Mouse (Mus musculus) G1E (cell line): ENCODE data around the gene 6430571L13Rik. TPM values are rescaled to one million over a fixed set of nuclear protein-coding genes. Genes with fewer than 3 reads are reported as not detected.

Experiments used
- ATAC-seq: 2 replicates; pipeline ENCODE4 v1.8.0; 2016; ENCODE audit warnings: mild to moderate bottlenecking; ENCODE audit not compliant: insufficient number of reproducible peaks, poor library complexity, low FRiP score, severe bottlenecking; ENCODE audit errors: extremely low read depth
- DNase-seq: peaks from one replicate; pipeline ENCODE4 v3.0.0; 2012; ENCODE audit warnings: low spot score
- H3K27me3 ChIP-seq: 2 replicates; pipeline ENCODE4 v1.6.1; 2012; ENCODE audit warnings: mild to moderate bottlenecking, low read length, inconsistent platforms; ENCODE audit not compliant: insufficient read depth
- H3K36me3 ChIP-seq: replicated peaks from 2 replicates; pipeline ENCODE3; 2012; ENCODE audit warnings: mild to moderate bottlenecking, inconsistent platforms
- H3K4me1 ChIP-seq: 2 replicates; pipeline ENCODE4 v1.6.1; 2012; ENCODE audit warnings: low read depth, low read length, inconsistent platforms, mixed read lengths; ENCODE audit not compliant: insufficient read depth
- H3K4me3 ChIP-seq: 2 replicates; pipeline ENCODE4 v1.5.1; 2012; ENCODE audit warnings: low read depth, mild to moderate bottlenecking, inconsistent platforms, low read length, moderate library complexity, mixed read lengths
- H3K9me3 ChIP-seq: replicated peaks from 2 replicates; pipeline ENCODE4 v1.6.1; 2012; ENCODE audit warnings: inconsistent platforms
- CTCF ChIP-seq: IDR thresholded peaks from 2 replicates; pipeline ENCODE4 v1.5.1; 2012; ENCODE audit warnings: low read depth, low read length, inconsistent platforms, mixed read lengths
- GATA1 ChIP-seq: IDR thresholded peaks from 2 replicates; pipeline ENCODE4 v1.6.1; 2012; ENCODE audit warnings: borderline replicate concordance, low read length, inconsistent platforms, mixed read lengths
- GATA2 ChIP-seq: IDR thresholded peaks from 2 replicates; pipeline ENCODE4 v1.6.1; 2012; ENCODE audit warnings: low read depth, low read length, inconsistent platforms, borderline replicate concordance
- POLR2AphosphoS5 ChIP-seq: IDR thresholded peaks from 2 replicates; pipeline ENCODE4 v1.6.1; 2012; ENCODE audit warnings: low read depth, low read length, inconsistent platforms; ENCODE audit not compliant: insufficient replicate concordance
- TAL1 ChIP-seq: conservative IDR thresholded peaks from 2 replicates; pipeline ENCODE4 v1.6.1; 2012; ENCODE audit warnings: low read depth, low read length, inconsistent platforms, mixed read lengths
- polyA plus RNA-seq: library from polyadenylated mRNA; stranded (reverse); fragments of >175 nt; gene quantifications from 2 replicates; pipeline ENCODE4 v1.2.3, GENCODE M21; 2012
- total RNA-seq, 2 experiments: library from RNA; stranded (forward) in 1 of 2; stranded (reverse) in 1 of 2; fragments of 200-1000 nt in 1 of 2; fragments of >200 nt in 1 of 2; fragmentation: Nextera tagmentation in 1 of 2; gene quantifications; 2 replicates each; pipeline ENCODE4 v1.2.3; 2014 to 2017

The 6430571L13Rik gene
- total and polyA plus RNA-seq, 3 experiments, result 0.29 to 0.76 TPM; not detected in 1

- Histone ChIP-seq H3K4me3 (peak overlapping the region; percentile 84), H3K36me3 (peaks cover 44% of the 10 kb centered on the region), H3K27me3 (peaks cover 8% of the 10 kb centered on the region), H3K4me1 (peaks cover 54% of the 10 kb centered on the region), H3K9me3 (no peaks in the 10 kb centered on the region)
- DNase-seq (no peak), ATAC-seq (no peak)
- no peak for TF ChIP-seq GATA1
- no peak for TF ChIP-seq CTCF
- no peak for TF ChIP-seq POLR2AphosphoS5
- TF ChIP-seq GATA2, result no peak
- no peak for TF ChIP-seq TAL1
These were observed 43.3 kb upstream of the 6430571L13Rik start for GRCm38 (mm10) chr9:107297059-107297458.

- H3K27me3 ChIP-seq, result peaks cover 4% of the 10 kb centered on the region
- H3K4me3 ChIP-seq, result peak overlapping the region; percentile 84
- H3K9me3 ChIP-seq, result no peaks in the 10 kb centered on the region
- no peak for ATAC-seq
- H3K4me1 ChIP-seq, result peaks cover 60% of the 10 kb centered on the region
- TF ChIP-seq TAL1 (no peak), CTCF (no peak), GATA2 (no peak), GATA1 (no peak), POLR2AphosphoS5 (no peak; the same call in 1 of the 2 replicates)
- H3K36me3 ChIP-seq, result peaks cover 50% of the 10 kb centered on the region
- DNase-seq, result no peak
These were observed 42.7 kb upstream of the 6430571L13Rik start for GRCm38 (mm10) chr9:107297658-107298057.

GRCm38 (mm10) chr9:107298059-107298780 lies 42.2 kb upstream of the 6430571L13Rik start:
- no peaks in the 10 kb centered on the region for H3K9me3 ChIP-seq
- H3K4me3 ChIP-seq, result peak overlapping the region; percentile 84
- ATAC-seq (no peak), DNase-seq (no peak)
- TF ChIP-seq GATA1 (no peak), POLR2AphosphoS5 (no peak; the same call in 1 of the 2 replicates), CTCF (no peak), TAL1 (no peak), GATA2 (no peak)
- peaks cover 63% of the 10 kb centered on the region for H3K4me1 ChIP-seq
- no peaks in the 10 kb centered on the region; the same call in 1 of the 2 replicates for H3K27me3 ChIP-seq
- peaks cover 56% of the 10 kb centered on the region for H3K36me3 ChIP-seq

GRCm38 (mm10) chr9:107298876-107299275 lies 41.5 kb upstream of the 6430571L13Rik start:
- peak overlapping the region; percentile 84 for H3K4me3 ChIP-seq
- DNase-seq, result no peak
- H3K27me3 ChIP-seq, result no peaks in the 10 kb centered on the region
- no peaks in the 10 kb centered on the region for H3K9me3 ChIP-seq
- peaks cover 69% of the 10 kb centered on the region for H3K4me1 ChIP-seq
- ATAC-seq, result no peak
- peaks cover 62% of the 10 kb centered on the region for H3K36me3 ChIP-seq
- TF ChIP-seq CTCF (no peak), GATA1 (no peak)

- Histone ChIP-seq H3K9me3 (no peaks in the 10 kb centered on the region), H3K36me3 (peaks cover 68% of the 10 kb centered on the region), H3K27me3 (no peaks in the 10 kb centered on the region), H3K4me1 (peaks cover 69% of the 10 kb centered on the region), H3K4me3 (peak overlapping the region; percentile 84)
- TF ChIP-seq POLR2AphosphoS5 (no peak), TAL1 (no peak), CTCF (no peak), GATA1 (no peak), GATA2 (no peak)
- DNase-seq, result no peak
- ATAC-seq, result no peak
These were observed 40.6 kb upstream of the 6430571L13Rik start for GRCm38 (mm10) chr9:107299783-107300182.

- Histone ChIP-seq H3K4me1 (peaks cover 69% of the 10 kb centered on the region), H3K4me3 (peak overlapping the region; percentile 84), H3K9me3 (no peaks in the 10 kb centered on the region), H3K27me3 (no peaks in the 10 kb centered on the region), H3K36me3 (peaks cover 69% of the 10 kb centered on the region)
- TF ChIP-seq GATA2 (no peak), POLR2AphosphoS5 (no peak), CTCF (no peak), TAL1 (no peak)
- no peak for ATAC-seq
- no peak for DNase-seq
These were observed 40.0 kb upstream of the 6430571L13Rik start for GRCm38 (mm10) chr9:107300224-107300973.
